Mouse (Mus musculus) kidney, adult 2 months (tissue): Measurements from ENCODE around the gene Lrrc36.

ENCODE experiments used
- CTCF ChIP-seq: fragments of 200-500 bp; conservative IDR thresholded peaks from 2 replicates; pipeline ENCODE4 v1.5.1; 2011; ENCODE audit warnings: low read depth, mild to moderate bottlenecking, control low read depth, low read length, moderate library complexity, mixed read lengths; ENCODE audit not compliant: insufficient read depth, insufficient read length
- POLR2A ChIP-seq: fragments of 200-500 bp; IDR thresholded peaks from one replicate; pipeline ENCODE4 v1.6.1; 2011; ENCODE audit warnings: low read depth, low read length, control low read depth

DNA sequence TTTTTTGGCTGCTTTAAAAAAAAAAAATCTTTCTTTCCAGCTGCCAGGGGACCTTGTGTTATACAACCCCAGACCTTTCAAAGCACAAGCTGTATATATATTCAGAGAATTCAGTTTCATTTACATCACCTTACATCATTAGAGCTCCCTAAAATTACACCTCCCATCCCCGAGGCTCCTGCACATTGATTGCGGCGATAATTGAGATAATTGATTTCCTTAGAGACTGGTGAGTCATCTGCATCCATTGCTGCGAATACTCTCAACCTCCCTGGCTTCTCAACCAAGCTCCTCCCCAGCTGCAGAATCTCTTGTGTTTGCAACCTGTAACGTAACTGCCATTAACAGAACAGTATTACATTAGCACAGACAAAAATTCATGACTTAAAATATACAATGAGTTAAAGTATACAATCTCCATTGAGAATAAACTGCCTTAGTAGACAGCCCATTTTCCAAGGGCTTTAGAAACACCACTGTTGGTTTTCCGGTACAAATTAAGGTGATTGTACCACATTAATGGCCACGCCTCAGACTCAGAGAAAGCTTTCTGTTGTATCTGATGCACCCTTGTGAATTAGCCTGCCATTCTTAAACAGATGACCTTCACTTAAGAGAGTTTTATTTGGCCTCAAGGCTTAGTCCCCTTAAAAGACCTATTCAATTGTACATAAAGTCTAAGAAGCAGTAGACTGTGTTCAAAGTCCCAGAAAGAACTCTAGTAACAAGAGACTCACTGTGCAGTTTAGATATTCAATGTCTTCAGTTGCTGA is 18.6 kb downstream of the Lrrc36 start:
- no peak for TF ChIP-seq CTCF
- TF ChIP-seq POLR2A: no peak
